Mouse (Mus musculus): ENCODE measurements around the gene Herc2.
"Not testable (repeated sequence)": the region's sequence is repeated elsewhere in the genome, so short reads cannot be mapped to it uniquely, and the experiment has no call there.

The Herc2 gene

GRCm38 (mm10) chr7:56049831-56050321, at the start of gene Herc2:
Gene Herc2 (plus strand): TSS chr7:56050196.
- peak; percentile 98 for DNase-seq (ENCODE audit: low spot score)

GRCm38 (mm10) chr7:56010318-56011017, 39.5 kb upstream of the Herc2 start:
- DNase-seq (ENCODE audit: low spot score) = no peak

- no peak for DNase-seq (ENCODE audit: low spot score)
Measured at GRCm38 (mm10) chr7:56011018-56011333, 39.0 kb upstream of the Herc2 start.

- DNase-seq (ENCODE audit: low spot score) = no peak
Measured at GRCm38 (mm10) chr7:56013261-56014001, 36.6 kb upstream of the Herc2 start.

GRCm38 (mm10) chr7:56014002-56014702, 35.8 kb upstream of the Herc2 start:
- DNase-seq (ENCODE audit: low spot score) = not testable (repeated sequence)

- no peak for DNase-seq (ENCODE audit: low spot score)
Measured at GRCm38 (mm10) chr7:56015172-56015571, 34.8 kb upstream of the Herc2 start.

GRCm38 (mm10) chr7:56015837-56016236, 34.2 kb upstream of the Herc2 start:
- no peak for DNase-seq (ENCODE audit: low spot score)

- DNase-seq (ENCODE audit: low spot score) = no peak
Measured at GRCm38 (mm10) chr7:56017761-56018160, 32.2 kb upstream of the Herc2 start.

- DNase-seq (ENCODE audit: low spot score) = no peak
Measured at GRCm38 (mm10) chr7:56018446-56018971, 31.5 kb upstream of the Herc2 start.

GRCm38 (mm10) chr7:56018972-56019929, 30.7 kb upstream of the Herc2 start:
- peak; percentile 76 for DNase-seq (ENCODE audit: low spot score)

- DNase-seq (ENCODE audit: low spot score) = no peak
Measured at GRCm38 (mm10) chr7:56019930-56020253, 30.1 kb upstream of the Herc2 start, which contains the start of gene Nipa1. Gene Nipa1 (minus strand): TSS chr7:56019954.

- no peak for DNase-seq (ENCODE audit: low spot score)
Measured at GRCm38 (mm10) chr7:56023586-56023985, 26.4 kb upstream of the Herc2 start.

- peak; percentile 71 for DNase-seq (ENCODE audit: low spot score)
Measured at GRCm38 (mm10) chr7:56042353-56042752, 7.6 kb upstream of the Herc2 start.

- DNase-seq (ENCODE audit: low spot score) = no peak
Measured at GRCm38 (mm10) chr7:56043577-56044266, 6.3 kb upstream of the Herc2 start.

- DNase-seq (ENCODE audit: low spot score) = no peak
Measured at GRCm38 (mm10) chr7:56044267-56044629, 5.7 kb upstream of the Herc2 start.

- DNase-seq (ENCODE audit: low spot score) = no peak
Measured at GRCm38 (mm10) chr7:56047178-56047577, 2.8 kb upstream of the Herc2 start.

- DNase-seq (ENCODE audit: low spot score) = no peak
Measured at GRCm38 (mm10) chr7:56050487-56050911, 503 bp downstream of the Herc2 start.

- DNase-seq (ENCODE audit: low spot score) = no peak
Measured at GRCm38 (mm10) chr7:56052996-56053395, 3.0 kb downstream of the Herc2 start.

- DNase-seq (ENCODE audit: low spot score) = no peak
Measured at GRCm38 (mm10) chr7:56055338-56055737, 5.3 kb downstream of the Herc2 start.

GRCm38 (mm10) chr7:56064876-56065275, 14.9 kb downstream of the Herc2 start:
- DNase-seq (ENCODE audit: low spot score) = peak; percentile 19

- no peak for DNase-seq (ENCODE audit: low spot score)
Measured at GRCm38 (mm10) chr7:56066136-56066535, 16.1 kb downstream of the Herc2 start.

Data from ovary, postnatal 36 days (tissue).